Mouse (Mus musculus): ENCODE results near the gene Klhl18. TPM values are rescaled to one million over a fixed set of nuclear protein-coding genes. Genes with fewer than 3 reads are reported as not detected.

The Klhl18 gene
- polyA plus RNA-seq, 1 experiment from 2014 or later, result 8.7 TPM

DNA sequence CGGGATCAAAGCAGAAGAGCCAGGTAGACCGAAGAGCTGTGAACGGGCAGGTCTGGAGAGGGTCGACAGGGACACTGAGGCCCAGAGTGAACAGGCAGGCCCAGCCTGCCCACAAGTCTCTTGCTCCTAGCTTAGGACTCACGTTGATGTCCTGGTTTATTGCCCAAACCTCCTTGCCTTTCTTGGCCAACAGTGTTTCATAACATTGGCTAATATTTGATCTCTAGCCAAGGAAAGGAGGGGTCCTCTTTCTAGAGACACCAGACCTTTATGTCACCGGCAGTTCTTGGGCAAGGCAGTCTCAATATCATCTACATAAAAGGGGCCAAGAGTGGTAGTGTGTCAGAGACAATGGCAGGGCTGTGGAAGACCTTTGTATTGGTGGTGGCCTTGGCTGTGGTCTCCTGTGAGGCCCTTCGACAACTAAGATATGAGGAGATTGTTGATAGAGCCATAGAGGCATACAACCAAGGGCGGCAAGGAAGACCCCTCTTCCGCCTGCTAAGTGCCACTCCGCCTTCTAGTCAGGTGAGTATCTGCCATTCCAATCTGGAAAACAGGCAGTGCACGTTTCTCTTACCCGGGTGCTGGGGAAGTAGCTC lies 56.9 kb downstream of the Klhl18 start, which contains the start of gene Ngp:
Ngp (plus strand) TSS at position 237 of the 602 bp plus-strand sequence.
- H3K36me3 ChIP-seq (ENCODE audit: control insufficient read depth, insufficient read depth, low read length), result no peaks in the 10 kb centered on the region
- WGBS, result 81% methylated on average over 12 of the region's 12 CpGs
- H3K27ac ChIP-seq (replicated peaks in 1 of 2; ENCODE audit: control insufficient read depth in 1 of 2, insufficient read depth in 1 of 2, low read depth in 2 of 2, low read length in 2 of 2), result no peak within 1 kb of the TSS
- H3K9me3 ChIP-seq (ENCODE audit: control insufficient read depth, low read length), result no peaks in the 10 kb centered on the region
- no peaks in the 10 kb centered on the region for H3K27me3 ChIP-seq (ENCODE audit: control insufficient read depth, insufficient read depth, low read length)
- H3K4me3 ChIP-seq (ENCODE audit: control insufficient read depth in 1 of 2, insufficient read depth in 1 of 2, low read depth in 1 of 2, low read length in 2 of 2), result no peak within 1 kb of the TSS
- H3K9ac ChIP-seq (ENCODE audit: low read length), result no peak within 1 kb of the TSS
- H3K4me2 ChIP-seq (ENCODE audit: low read length), result no peak within 1 kb of the TSS
- no peak for ATAC-seq (ENCODE audit: insufficient number of reproducible peaks, insufficient read depth, low FRiP score, low read depth)
- no peaks in the 10 kb centered on the region for H3K4me1 ChIP-seq (ENCODE audit: control insufficient read depth in 2 of 2, insufficient read depth in 2 of 2, low read length in 2 of 2)

GRCm38 (mm10) chr9:110413785-110414184 lies 62.7 kb downstream of the Klhl18 start:
- 0 out of 4 replicates have a peak, but pooled peaks cover 0 to under 1% of the 10 kb centered on the region in 2 experiments for H3K4me1 ChIP-seq (ENCODE audit: control insufficient read depth in 2 of 2, insufficient read depth in 2 of 2, low read length in 2 of 2)
- no peak overlapping the region for H3K4me3 ChIP-seq (ENCODE audit: control insufficient read depth in 1 of 2, insufficient read depth in 1 of 2, low read depth in 1 of 2, low read length in 2 of 2)
- H3K9ac ChIP-seq (ENCODE audit: low read length), result no peak overlapping the region
- ATAC-seq (ENCODE audit: insufficient number of reproducible peaks, insufficient read depth, low FRiP score, low read depth), result no peak
- H3K4me2 ChIP-seq (ENCODE audit: low read length), result no peak overlapping the region
- H3K27ac ChIP-seq (replicated peaks in 1 of 2; ENCODE audit: control insufficient read depth in 1 of 2, insufficient read depth in 1 of 2, low read depth in 2 of 2, low read length in 2 of 2), result no peak overlapping the region
- H3K27me3 ChIP-seq (ENCODE audit: control insufficient read depth, insufficient read depth, low read length), result no peaks in the 10 kb centered on the region
- H3K9me3 ChIP-seq (ENCODE audit: control insufficient read depth, low read length), result no peaks in the 10 kb centered on the region
- WGBS, result 40% methylated on average over 9 of the region's 9 CpGs
- no peaks in the 10 kb centered on the region for H3K36me3 ChIP-seq (ENCODE audit: control insufficient read depth, insufficient read depth, low read length)

DNA sequence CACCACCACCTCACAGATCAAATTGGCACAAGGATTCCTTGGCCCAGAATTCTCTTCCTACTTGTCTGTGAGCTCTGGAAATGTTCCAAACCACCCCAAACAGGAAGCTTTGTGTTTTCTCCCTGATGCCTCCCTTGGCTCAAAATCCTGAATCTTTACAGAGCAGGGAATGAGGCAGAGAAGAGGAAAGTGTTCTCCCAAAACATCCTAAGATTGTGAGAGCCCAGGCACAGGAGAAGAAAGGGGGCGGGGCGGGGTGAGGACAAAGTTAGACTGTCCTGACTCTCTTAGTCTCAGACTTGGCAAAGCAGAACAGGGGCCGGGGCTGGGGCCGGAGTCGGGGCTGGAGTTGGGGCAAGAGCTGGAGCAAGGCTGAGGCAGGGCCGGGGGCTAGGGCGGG lies 63.6 kb downstream of the Klhl18 start:
- 56% methylated on average over 7 of the region's 7 CpGs for WGBS
- ATAC-seq (ENCODE audit: insufficient number of reproducible peaks, insufficient read depth, low FRiP score, low read depth), result no peak
- no peak overlapping the region for H3K9ac ChIP-seq (ENCODE audit: low read length)
- H3K27ac ChIP-seq (replicated peaks in 1 of 2; ENCODE audit: control insufficient read depth in 1 of 2, insufficient read depth in 1 of 2, low read depth in 2 of 2, low read length in 2 of 2), result no peak overlapping the region
- H3K9me3 ChIP-seq (ENCODE audit: control insufficient read depth, low read length), result no peaks in the 10 kb centered on the region
- no peak overlapping the region for H3K4me2 ChIP-seq (ENCODE audit: low read length)
- no peaks in the 10 kb centered on the region for H3K27me3 ChIP-seq (ENCODE audit: control insufficient read depth, insufficient read depth, low read length)
- no peaks in the 10 kb centered on the region for H3K36me3 ChIP-seq (ENCODE audit: control insufficient read depth, insufficient read depth, low read length)
- 0 out of 4 replicates have a peak, but pooled peaks cover 2 to 3% of the 10 kb centered on the region in 2 experiments for H3K4me1 ChIP-seq (ENCODE audit: control insufficient read depth in 2 of 2, insufficient read depth in 2 of 2, low read length in 2 of 2)
- H3K4me3 ChIP-seq (ENCODE audit: control insufficient read depth in 1 of 2, insufficient read depth in 1 of 2, low read depth in 1 of 2, low read length in 2 of 2), result no peak overlapping the region

- Histone ChIP-seq H3K27ac (replicated peaks in 1 of 2; ENCODE audit: control insufficient read depth in 1 of 2, insufficient read depth in 1 of 2, low read depth in 2 of 2, low read length in 2 of 2) (no peak overlapping the region), H3K4me2 (ENCODE audit: low read length) (no peak overlapping the region), H3K9me3 (ENCODE audit: control insufficient read depth, low read length) (no peaks in the 10 kb centered on the region), H3K4me1 (ENCODE audit: control insufficient read depth in 2 of 2, insufficient read depth in 2 of 2, low read length in 2 of 2) (peaks cover 7 to 12% of the 10 kb centered on the region in 2 experiments), H3K4me3 (ENCODE audit: control insufficient read depth in 1 of 2, insufficient read depth in 1 of 2, low read depth in 1 of 2, low read length in 2 of 2) (no peak overlapping the region), H3K27me3 (ENCODE audit: control insufficient read depth, insufficient read depth, low read length) (no peaks in the 10 kb centered on the region), H3K36me3 (ENCODE audit: control insufficient read depth, insufficient read depth, low read length) (no peaks in the 10 kb centered on the region), H3K9ac (ENCODE audit: low read length) (no peak overlapping the region)
- WGBS, result 35% methylated on average over 6 of the region's 6 CpGs
- ATAC-seq (ENCODE audit: insufficient number of reproducible peaks, insufficient read depth, low FRiP score, low read depth), result no peak
Observed at GRCm38 (mm10) chr9:110410908-110411887, 65.3 kb downstream of the Klhl18 start.

DNA sequence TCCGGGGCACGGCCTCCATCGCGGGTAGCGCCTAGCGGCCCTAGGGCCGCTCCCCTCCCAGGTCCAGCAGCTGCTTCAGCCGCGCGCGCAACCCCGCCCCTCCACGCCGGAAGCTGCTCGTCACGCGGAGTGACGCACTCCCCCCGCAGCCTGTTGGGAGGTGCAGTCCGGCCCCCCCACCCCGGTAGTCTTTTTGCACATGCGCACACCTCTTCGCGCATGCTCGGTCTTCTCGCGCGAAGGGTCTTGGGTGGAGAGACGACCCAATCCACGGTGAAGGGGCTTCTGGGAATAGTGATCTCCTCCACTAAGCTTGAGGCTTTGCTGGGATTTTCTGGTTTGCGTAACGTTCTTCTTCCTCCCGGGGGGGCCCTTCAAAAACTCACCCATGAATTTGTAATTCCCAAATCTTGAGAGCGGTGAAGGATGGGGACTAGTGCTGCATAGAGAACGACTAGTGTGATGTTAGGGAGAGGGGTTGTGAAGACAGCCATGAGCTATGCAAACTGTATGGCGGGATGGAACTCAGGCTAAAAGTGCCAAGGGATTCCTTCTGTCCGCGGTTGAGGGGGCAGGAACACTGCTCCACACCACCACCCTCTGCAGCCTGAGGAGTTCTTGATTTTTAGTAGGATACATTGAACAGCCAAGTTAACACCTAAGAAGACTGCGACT lies 68.3 kb downstream of the Klhl18 start, which contains the start of gene Ptpn23:
Ptpn23 (minus strand) TSS at position 115 of the 675 bp plus-strand sequence.
- no peaks in the 10 kb centered on the region for H3K9me3 ChIP-seq (ENCODE audit: control insufficient read depth, low read length)
- peak within 1 kb of the TSS; percentile 82 to 85 for H3K4me3 ChIP-seq (ENCODE audit: control insufficient read depth in 1 of 2, insufficient read depth in 1 of 2, low read depth in 1 of 2, low read length in 2 of 2)
- peak within 1 kb of the TSS; percentile 89 for H3K9ac ChIP-seq (ENCODE audit: low read length)
- ATAC-seq (ENCODE audit: insufficient number of reproducible peaks, insufficient read depth, low FRiP score, low read depth), result peak; percentile 95
- peak within 1 kb of the TSS; percentile 84 to 93 for H3K27ac ChIP-seq (replicated peaks in 1 of 2; ENCODE audit: control insufficient read depth in 1 of 2, insufficient read depth in 1 of 2, low read depth in 2 of 2, low read length in 2 of 2)
- no peaks in the 10 kb centered on the region for H3K27me3 ChIP-seq (ENCODE audit: control insufficient read depth, insufficient read depth, low read length)
- peak within 1 kb of the TSS; percentile 71 for H3K4me2 ChIP-seq (ENCODE audit: low read length)
- peaks cover 7 to 12% of the 10 kb centered on the region in 2 experiments for H3K4me1 ChIP-seq (ENCODE audit: control insufficient read depth in 2 of 2, insufficient read depth in 2 of 2, low read length in 2 of 2)
- WGBS, result under 1% methylated on average over 33 of the region's 39 CpGs
- H3K36me3 ChIP-seq (ENCODE audit: control insufficient read depth, insufficient read depth, low read length), result peaks cover 4% of the 10 kb centered on the region; the same call in 1 of the 2 replicates

GRCm38 (mm10) chr9:110407311-110408098 lies 69.0 kb downstream of the Klhl18 start:
- H3K9ac ChIP-seq (ENCODE audit: low read length), result peak overlapping the region; percentile 89
- H3K36me3 ChIP-seq (ENCODE audit: control insufficient read depth, insufficient read depth, low read length), result peaks cover 4% of the 10 kb centered on the region; the same call in 1 of the 2 replicates
- H3K4me3 ChIP-seq (ENCODE audit: control insufficient read depth in 1 of 2, insufficient read depth in 1 of 2, low read depth in 1 of 2, low read length in 2 of 2), result peak overlapping the region; percentile 82 to 85
- H3K27ac ChIP-seq (replicated peaks in 1 of 2; ENCODE audit: control insufficient read depth in 1 of 2, insufficient read depth in 1 of 2, low read depth in 2 of 2, low read length in 2 of 2), result peak overlapping the region; percentile 40 to 71
- ATAC-seq (ENCODE audit: insufficient number of reproducible peaks, insufficient read depth, low FRiP score, low read depth), result peak; percentile 37
- H3K4me2 ChIP-seq (ENCODE audit: low read length), result peak overlapping the region; percentile 71
- 1% methylated on average over 39 of the region's 41 CpGs for WGBS
- no peaks in the 10 kb centered on the region for H3K9me3 ChIP-seq (ENCODE audit: control insufficient read depth, low read length)
- peaks cover 7 to 12% of the 10 kb centered on the region in 2 experiments for H3K4me1 ChIP-seq (ENCODE audit: control insufficient read depth in 2 of 2, insufficient read depth in 2 of 2, low read length in 2 of 2)
- H3K27me3 ChIP-seq (ENCODE audit: control insufficient read depth, insufficient read depth, low read length), result no peaks in the 10 kb centered on the region
